Mouse (Mus musculus) cerebellum, adult 9-10 months (tissue): ENCODE results near the gene Nav2.

ENCODE experiments used
- DNase-seq: peaks from one replicate; pipeline ENCODE4 v3.0.0; 2022

Gene Nav2

GRCm38 (mm10) chr7:49597776-49598175 is 689.3 kb downstream of the Nav2 start:
- DNase-seq, result peak; percentile 42

DNA sequence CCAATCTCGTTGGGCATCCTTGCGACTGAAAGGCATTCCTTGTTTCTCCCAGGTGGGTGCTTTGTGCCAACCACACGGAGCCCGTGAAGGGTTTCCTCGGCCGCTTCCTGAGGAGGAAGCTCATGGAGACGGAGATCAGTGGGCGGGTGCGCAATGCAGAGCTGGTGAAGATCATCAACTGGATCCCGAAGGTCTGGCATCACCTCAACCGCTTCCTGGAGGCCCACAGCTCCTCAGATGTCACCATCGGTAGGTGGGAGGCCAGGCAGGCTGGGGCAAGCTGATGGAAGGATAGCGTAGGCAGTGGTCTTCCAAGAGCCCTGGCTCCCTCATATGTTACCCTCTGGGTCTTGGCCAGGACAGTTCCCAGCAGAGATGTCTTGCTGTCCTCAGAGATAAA is 689.7 kb downstream of the Nav2 start:
- DNase-seq, result no peak

DNA sequence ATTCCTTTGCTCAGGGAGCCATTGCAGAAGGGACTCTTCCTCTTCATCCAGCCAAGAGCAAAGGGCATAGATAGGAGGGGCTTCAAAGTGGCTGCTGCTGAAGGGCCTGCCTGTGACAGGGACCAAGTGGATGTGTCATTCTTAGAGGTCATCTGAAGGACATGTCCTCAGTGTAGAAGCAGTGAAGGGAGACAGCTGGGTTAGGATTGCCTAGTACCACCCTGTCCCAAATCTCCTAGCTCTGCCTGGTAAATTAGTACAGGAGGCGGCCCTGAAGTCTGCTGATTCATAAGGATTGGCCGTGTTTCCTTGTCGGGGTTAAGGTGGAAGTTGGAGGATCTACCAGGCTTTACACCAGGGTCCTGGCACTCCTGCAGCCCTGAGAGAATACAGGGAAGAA is 691.4 kb downstream of the Nav2 start:
- DNase-seq, result no peak

DNA sequence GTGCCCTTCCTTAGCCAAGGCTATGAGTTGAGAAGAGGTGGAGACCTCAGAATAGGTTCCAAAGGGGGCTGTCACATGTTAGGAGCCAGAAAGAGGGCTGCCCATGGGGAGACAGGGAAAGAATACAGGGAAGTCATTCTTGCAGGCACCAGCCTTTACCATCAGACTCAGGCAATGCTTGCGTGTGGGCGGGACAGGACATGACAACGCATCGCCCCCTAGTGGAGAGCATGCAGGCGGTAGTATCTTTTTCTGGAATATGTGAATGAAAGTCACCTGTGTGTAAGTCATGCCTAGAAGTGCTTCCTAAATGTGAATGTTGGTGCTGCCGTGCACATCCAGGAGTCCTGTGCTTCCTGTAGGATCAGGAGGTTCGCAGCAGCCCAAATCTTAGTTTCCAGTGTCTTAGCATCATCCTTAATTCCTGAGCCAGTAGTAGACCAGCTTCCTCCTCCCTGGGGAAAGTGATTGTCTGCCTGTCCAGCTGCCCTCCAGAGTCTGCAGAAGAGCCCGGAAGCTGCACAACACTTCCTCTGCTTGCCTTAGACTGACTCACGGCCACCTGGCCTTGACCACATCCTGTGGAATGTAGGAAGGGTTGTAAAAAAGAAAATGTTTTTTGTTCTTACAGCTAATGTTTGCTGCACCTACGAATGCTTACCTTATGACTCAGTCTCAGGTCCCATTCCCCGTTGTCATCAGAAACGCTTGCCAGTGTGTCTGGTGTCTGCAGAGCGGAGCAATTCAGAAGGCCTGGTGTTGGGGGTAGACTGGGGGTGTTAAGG is 692.9 kb downstream of the Nav2 start:
- peak; percentile 62 for DNase-seq

DNA sequence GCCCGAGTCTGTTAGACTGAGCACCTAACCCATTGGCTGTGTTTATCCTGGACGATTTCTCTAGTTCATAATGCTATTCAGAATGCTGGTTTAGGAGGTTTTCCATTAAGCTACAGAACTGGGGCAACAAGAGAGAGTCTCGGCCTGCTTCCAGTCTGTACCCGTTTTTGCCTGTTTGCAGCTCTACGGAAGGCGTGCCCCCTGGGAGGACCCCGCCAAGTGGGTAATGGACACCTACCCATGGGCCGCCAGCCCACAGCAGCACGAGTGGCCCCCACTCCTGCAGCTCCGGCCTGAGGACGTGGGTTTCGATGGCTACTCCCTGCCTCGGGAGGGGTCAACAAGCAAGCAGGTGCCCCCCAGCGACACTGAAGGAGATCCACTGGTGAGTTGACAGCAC is 695.7 kb downstream of the Nav2 start:
- no peak for DNase-seq

GRCm38 (mm10) chr7:49604965-49605795 is 696.7 kb downstream of the Nav2 start:
- peak; percentile 4 for DNase-seq

DNA sequence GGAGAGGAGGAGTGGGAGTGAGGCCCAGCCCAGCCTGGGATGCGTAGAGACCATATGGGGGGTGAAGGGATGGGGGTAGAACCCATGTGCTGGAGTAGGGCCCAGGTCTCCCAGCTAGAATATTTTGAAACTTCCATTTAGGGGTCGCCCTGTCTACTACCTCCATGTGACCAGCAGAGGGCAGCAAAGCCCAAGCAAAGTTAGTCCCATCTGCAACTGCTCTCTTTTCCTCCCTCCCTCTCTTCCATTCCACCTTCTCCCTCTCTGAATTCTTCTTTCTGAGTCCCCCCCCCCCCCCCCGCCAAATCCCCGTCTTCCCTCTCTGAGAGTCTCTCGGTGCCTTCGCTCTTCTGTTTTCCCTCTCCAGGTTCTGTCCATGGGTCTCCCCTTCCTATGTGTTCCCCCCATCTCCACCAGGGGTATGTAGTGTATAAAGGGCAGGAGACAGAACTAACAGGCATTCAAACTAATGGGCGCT is 707.8 kb downstream of the Nav2 start:
- DNase-seq, result peak; percentile 49

DNA sequence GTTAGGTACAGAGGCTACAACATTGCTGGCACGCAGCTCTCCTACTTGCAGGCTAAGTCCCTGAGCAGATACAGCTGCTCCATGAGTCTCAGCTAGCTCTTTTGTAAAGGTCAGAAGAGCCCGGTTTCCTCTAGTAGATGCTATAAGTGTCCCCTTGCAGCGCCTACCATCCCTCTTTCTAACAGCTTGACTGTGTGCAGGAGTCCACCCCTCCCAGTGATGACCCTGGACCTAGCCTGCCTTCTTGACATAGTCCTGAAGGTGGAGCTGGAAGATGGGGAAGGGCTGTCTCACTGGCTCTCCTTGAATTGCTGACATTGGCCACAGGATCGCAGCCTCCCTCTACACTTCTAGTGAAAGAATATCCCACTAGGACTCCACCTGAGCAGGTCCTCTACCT is 708.6 kb downstream of the Nav2 start:
- no peak for DNase-seq

GRCm38 (mm10) chr7:49620160-49620559 is 711.6 kb downstream of the Nav2 start:
- DNase-seq, result no peak

DNA sequence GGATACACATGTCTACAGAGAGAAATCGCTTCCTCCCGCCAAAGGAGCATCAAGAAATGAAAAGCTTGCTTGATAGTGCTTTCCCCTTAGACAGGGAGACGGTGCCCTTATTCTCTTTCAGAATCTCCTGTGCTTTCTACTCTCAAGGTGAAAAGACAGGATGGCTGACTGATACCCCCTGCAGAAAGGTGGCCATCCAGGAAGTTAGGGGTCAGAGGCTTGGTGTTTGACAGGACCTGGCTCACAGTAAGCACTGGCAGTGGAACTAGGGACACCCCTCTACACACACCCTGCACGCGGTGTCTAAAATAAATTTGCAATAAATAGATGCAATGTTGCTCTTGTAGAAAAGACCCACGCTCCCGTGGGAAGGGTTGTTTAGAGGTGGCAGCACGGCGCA is 723.4 kb downstream of the Nav2 start:
- no peak for DNase-seq

- DNase-seq, result no peak
These were observed 723.9 kb downstream of the Nav2 start for GRCm38 (mm10) chr7:49632391-49632790.

DNA sequence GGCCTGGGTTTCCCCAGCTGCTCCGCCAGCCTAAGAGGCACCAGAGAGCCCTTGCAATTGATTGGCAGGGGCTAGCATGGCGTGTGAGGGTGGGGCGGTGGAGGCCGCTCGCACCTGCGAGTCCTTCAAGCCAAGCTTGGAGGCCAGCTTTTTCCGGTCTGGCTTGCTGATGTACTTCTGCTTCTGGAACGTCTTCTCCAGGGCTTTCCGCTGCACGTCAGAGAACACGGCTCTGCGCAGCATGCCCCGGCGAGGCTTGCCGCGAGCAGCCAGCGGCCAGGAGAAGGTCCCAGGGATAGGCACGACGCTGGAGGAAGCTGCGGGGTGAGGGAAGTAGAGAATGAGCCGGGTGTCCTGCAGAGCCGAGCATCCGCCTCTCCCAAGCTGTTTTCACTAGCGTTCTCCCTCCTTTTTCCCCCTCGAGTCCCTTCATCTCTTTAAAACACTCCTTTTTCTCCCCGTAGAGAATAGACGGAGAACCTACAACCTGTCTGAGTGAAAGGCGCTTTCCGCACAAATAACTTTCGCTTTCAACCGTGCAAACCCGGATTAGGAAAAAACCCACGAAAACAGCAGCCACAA is 725.0 kb downstream of the Nav2 start:
- DNase-seq, result no peak

DNA sequence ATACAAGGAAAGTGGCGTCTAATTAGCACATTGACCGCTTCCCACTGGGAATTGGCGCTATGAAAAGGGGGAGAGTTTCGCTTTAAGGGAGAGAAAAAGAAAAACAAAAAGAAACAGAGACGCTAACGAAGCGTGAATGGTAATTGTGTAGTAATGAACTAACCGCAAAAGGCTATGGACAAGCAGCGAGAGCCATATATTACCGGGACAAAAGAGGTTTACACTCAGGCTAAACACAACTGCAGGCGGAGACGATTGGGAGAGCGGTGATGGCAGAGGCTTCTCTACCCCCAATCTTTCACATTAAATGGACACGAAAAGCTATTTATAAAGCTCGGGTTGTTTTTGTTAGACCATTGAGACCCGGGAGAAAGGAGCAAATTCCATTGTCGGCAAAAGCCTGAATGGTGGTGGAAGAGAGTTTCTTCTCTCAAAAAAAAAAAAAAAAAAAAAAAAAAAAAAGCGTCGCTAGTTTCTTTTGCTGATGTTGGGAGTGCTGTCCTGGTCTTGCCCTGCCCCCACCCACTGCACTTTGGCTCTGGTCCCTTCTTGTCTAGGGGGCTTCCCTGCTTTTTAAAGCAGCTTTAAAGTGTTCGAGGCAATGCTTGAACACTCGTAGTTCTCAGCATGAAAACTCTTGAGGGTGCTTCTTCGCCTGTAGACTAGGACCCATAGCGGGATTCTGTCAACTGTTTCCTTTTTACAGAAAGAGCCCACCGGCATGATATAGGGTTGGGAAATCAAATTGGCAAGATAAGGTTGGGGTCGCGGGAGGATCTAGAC is 726.0 kb downstream of the Nav2 start:
- no peak for DNase-seq

- no peak for DNase-seq
These were observed 726.6 kb downstream of the Nav2 start for GRCm38 (mm10) chr7:49635074-49635621.

- DNase-seq, result no peak
These were observed 727.5 kb downstream of the Nav2 start for GRCm38 (mm10) chr7:49635971-49636370.

DNA sequence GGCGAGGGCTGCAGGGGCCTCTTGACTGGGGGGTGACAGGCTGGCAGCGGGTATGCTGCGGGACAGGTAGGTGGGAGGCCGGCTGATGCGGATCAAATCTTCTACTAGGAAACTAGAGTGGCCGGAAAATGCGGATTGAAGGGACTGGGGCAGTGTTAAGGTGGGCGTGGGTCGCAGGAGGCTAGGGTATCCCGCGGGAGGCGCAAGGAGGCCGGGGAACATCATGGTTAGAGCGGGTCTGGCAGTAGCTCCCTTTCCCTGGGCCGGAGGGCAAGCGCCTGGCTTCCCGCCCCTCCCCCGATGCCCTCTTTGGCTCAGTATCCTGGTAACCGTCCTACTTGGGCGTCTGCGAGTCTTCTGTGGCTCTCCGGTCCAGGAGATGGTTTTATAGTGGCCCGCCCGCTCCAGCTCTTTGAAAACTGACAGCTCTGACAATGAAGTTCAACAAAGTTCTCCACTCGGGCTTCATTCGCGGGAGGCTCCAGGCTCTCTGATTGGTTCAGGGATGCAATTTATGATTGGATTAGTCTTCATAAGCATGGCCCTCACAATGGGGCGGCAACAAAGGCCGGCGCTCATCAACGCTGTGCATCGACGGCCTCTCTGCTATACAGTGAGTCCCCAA is 728.1 kb downstream of the Nav2 start, which contains the start of gene Dbx1:
Gene Dbx1 (minus strand): TSS at position 359 of the 625 bp plus-strand sequence.
- DNase-seq, result no peak

DNA sequence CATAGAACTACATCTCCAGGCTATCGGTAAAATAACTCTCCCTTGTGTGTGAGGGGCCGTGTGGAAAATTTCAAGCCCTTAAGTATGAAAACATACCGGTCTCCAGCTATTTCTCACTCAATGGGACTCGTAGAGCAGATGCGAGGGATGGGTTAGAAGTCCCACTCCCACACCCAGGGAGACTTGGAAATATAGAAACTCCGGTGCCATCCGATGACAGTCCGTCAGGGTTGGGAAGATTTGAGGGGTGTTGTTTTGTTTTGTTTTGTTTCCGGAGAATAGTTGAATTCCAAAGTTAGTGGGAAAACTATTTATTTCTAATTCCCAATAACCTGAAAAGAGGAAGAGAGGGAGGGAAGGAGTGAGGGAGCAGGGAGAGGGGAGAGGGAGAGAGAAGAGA is 728.8 kb downstream of the Nav2 start:
- no peak for DNase-seq

GRCm38 (mm10) chr7:49637851-49638663 is 729.5 kb downstream of the Nav2 start:
- DNase-seq, result no peak

- DNase-seq, result no peak
These were observed 730.6 kb downstream of the Nav2 start for GRCm38 (mm10) chr7:49638941-49639776.
